Mouse (Mus musculus): ENCODE measurements at regions not wholly inside any gene's neighbourhood (a gene's known extent, or its start where the extent isn't known, plus 50 kb on each side); places are given as distances from the start of the nearest gene placed in this dataset.

- TF ChIP-seq CTCF (conservative IDR thresholded peaks at IDR 0.05; ENCODE audit: insufficient read depth, insufficient read length, low read depth, low read length) (no peak), POLR2A (IDR thresholded peaks at IDR 0.05; ENCODE audit: low read depth, low read length) (no peak)
Measured at GRCm38 (mm10) chr10:117570091-117570970, 59.0 kb upstream of the Cpm start.

All from kidney, adult 2 months (tissue).